Mouse (Mus musculus) CD4-positive naive resting alpha-beta T cell, adult 76 days (primary cell): ENCODE results near the gene Strip2. TPM values are rescaled to one million over a fixed set of nuclear protein-coding genes. Genes with fewer than 3 reads are reported as not detected.

ENCODE experiments used
- total RNA-seq: library from RNA; stranded (reverse); gene quantifications from one replicate; pipeline ENCODE4 v1.2.4, GENCODE M21; 2023

Strip2 gene
- total RNA-seq = 0.35 TPM

GRCm38 (mm10) chr6:29916530-29917382, at the start of gene Strip2:
Gene Strip2 (plus strand): TSS chr6:29917012.

Other genes starting within 250 kb of the Strip2 start
- 2.1 TPM for gene Tspan33, start 222.8 kb upstream of the Strip2 start, total RNA-seq
- 1.3 TPM for gene Smo, start 181.5 kb upstream of the Strip2 start, total RNA-seq
- 76.5 TPM for gene Ahcyl2, start 149.0 kb upstream of the Strip2 start, total RNA-seq
- gene Nrf1, start 131.0 kb downstream of the Strip2 start, total RNA-seq = 80.3 TPM